Mouse (Mus musculus): ENCODE results near the gene Ildr2.

GRCm38 (mm10) chr1:166214181-166214580, 39.8 kb upstream of the Ildr2 start:
- TF ChIP-seq CTCF (conservative IDR thresholded peaks at IDR 0.05; ENCODE audit: low read length) (no peak), POU5F1 (IDR thresholded peaks at IDR 0.05; ENCODE audit: borderline replicate concordance, low read length) (no peak), NANOG (IDR thresholded peaks at IDR 0.05; ENCODE audit: borderline replicate concordance, low read length) (no peak)

Data from E14TG2a.4 (cell line).